Mouse (Mus musculus): ENCODE measurements around the gene Chd6.

Gene Chd6

GRCm38 (mm10) chr2:160931378-160931777, 177.5 kb downstream of the Chd6 start:
- DNase-seq (ENCODE audit: low spot score) = no peak

- no peak for DNase-seq (ENCODE audit: low spot score)
Measured at GRCm38 (mm10) chr2:160925203-160925602, 183.7 kb downstream of the Chd6 start.

GRCm38 (mm10) chr2:160921285-160921684, 187.6 kb downstream of the Chd6 start:
- no peak for DNase-seq (ENCODE audit: low spot score)

GRCm38 (mm10) chr2:160918930-160919215, 190.0 kb downstream of the Chd6 start:
- no peak for DNase-seq (ENCODE audit: low spot score)

- DNase-seq (ENCODE audit: low spot score) = no peak
Measured at GRCm38 (mm10) chr2:160918154-160918929, 190.5 kb downstream of the Chd6 start.

- no peak for DNase-seq (ENCODE audit: low spot score)
Measured at GRCm38 (mm10) chr2:160917313-160917712, 191.6 kb downstream of the Chd6 start.

GRCm38 (mm10) chr2:160916714-160917113, 192.2 kb downstream of the Chd6 start:
- no peak for DNase-seq (ENCODE audit: low spot score)

GRCm38 (mm10) chr2:160915821-160916610, 192.9 kb downstream of the Chd6 start:
- no peak for DNase-seq (ENCODE audit: low spot score)

- no peak for DNase-seq (ENCODE audit: low spot score)
Measured at GRCm38 (mm10) chr2:160914656-160915055, 194.2 kb downstream of the Chd6 start.

GRCm38 (mm10) chr2:160912231-160912671, 196.6 kb downstream of the Chd6 start, which contains the start of gene Emilin3:
Emilin3 (minus strand) TSS chr2:160912328.
- DNase-seq (ENCODE audit: low spot score) = no peak

- no peak for DNase-seq (ENCODE audit: low spot score)
Measured at GRCm38 (mm10) chr2:160911558-160912201, 197.2 kb downstream of the Chd6 start.

- no peak for DNase-seq (ENCODE audit: low spot score)
Measured at GRCm38 (mm10) chr2:160910633-160911032, 198.2 kb downstream of the Chd6 start.

GRCm38 (mm10) chr2:160908607-160909006, 200.3 kb downstream of the Chd6 start:
- no peak for DNase-seq (ENCODE audit: low spot score)

GRCm38 (mm10) chr2:160906101-160906500, 202.8 kb downstream of the Chd6 start:
- DNase-seq (ENCODE audit: low spot score) = no peak

GRCm38 (mm10) chr2:160905301-160905700, 203.6 kb downstream of the Chd6 start:
- DNase-seq (ENCODE audit: low spot score) = no peak

- DNase-seq (ENCODE audit: low spot score) = no peak
Measured at GRCm38 (mm10) chr2:160901656-160902412, 207.0 kb downstream of the Chd6 start.

All from urinary bladder, postnatal 10 days (tissue).